Mouse (Mus musculus) G1E (cell line): Measurements from ENCODE around the gene Cisd1.

Experiments
- CTCF ChIP-seq: IDR thresholded peaks from 2 replicates; pipeline ENCODE4 v1.5.1; 2012; ENCODE audit warnings: low read depth, low read length, inconsistent platforms, mixed read lengths
- TAL1 ChIP-seq: conservative IDR thresholded peaks from 2 replicates; pipeline ENCODE4 v1.6.1; 2012; ENCODE audit warnings: low read depth, low read length, inconsistent platforms, mixed read lengths

GRCm38 (mm10) chr10:71381471-71382033 lies 36.8 kb upstream of the Cisd1 start:
- no peak for TF ChIP-seq CTCF
- no peak for TF ChIP-seq TAL1
